Mouse (Mus musculus) forebrain, embryonic 15.5 days (tissue): ENCODE data around the gene Dcun1d2. TPM values are rescaled to one million over a fixed set of nuclear protein-coding genes. Genes with fewer than 3 reads are reported as not detected.

Experiments used
- ATAC-seq: fragments of 200-750 bp; cut with Nextera tagmentation; replicated peaks from 2 replicates; pipeline ENCODE4 v1.8.0; 2017; ENCODE audit warnings: mild to moderate bottlenecking, moderate TSS enrichment, moderate library complexity
- H3K27ac ChIP-seq: fragments of 300-500 bp; sonication (generic); replicated peaks from 2 replicates; pipeline ENCODE4 v1.5.1; 2015; ENCODE audit warnings: mild to moderate bottlenecking, inconsistent platforms
- H3K27me3 ChIP-seq: fragments of 300-500 bp; sonication (generic); 2 replicates; pipeline ENCODE4 v1.6.1; 2015; ENCODE audit warnings: inconsistent platforms
- H3K36me3 ChIP-seq: fragments of 300-500 bp; sonication (generic); 2 replicates; pipeline ENCODE4 v1.6.1; 2015; ENCODE audit warnings: mild to moderate bottlenecking, inconsistent platforms
- H3K4me1 ChIP-seq: fragments of 300-500 bp; sonication (generic); 2 replicates; pipeline ENCODE4 v1.6.1; 2015; ENCODE audit warnings: inconsistent platforms
- H3K4me2 ChIP-seq: fragments of 300-500 bp; sonication (generic); replicated peaks from 2 replicates; pipeline ENCODE4 v1.6.1; 2015; ENCODE audit warnings: mild to moderate bottlenecking, inconsistent platforms
- H3K4me3 ChIP-seq: fragments of 300-500 bp; sonication (generic); 2 replicates; pipeline ENCODE4 v1.5.1; 2015; ENCODE audit warnings: mild to moderate bottlenecking, inconsistent platforms
- H3K9ac ChIP-seq: fragments of 300-500 bp; sonication (generic); replicated peaks from 2 replicates; pipeline ENCODE4 v1.6.1; 2015; ENCODE audit warnings: mild to moderate bottlenecking, inconsistent platforms
- H3K9me3 ChIP-seq: fragments of 300-500 bp; sonication (generic); 2 replicates; pipeline ENCODE4 v1.6.1; 2016; ENCODE audit warnings: inconsistent platforms
- WGBS: fragments of 180-500 bp; shearing (Covaris S2); methylation state at CpG from one replicate; pipeline ENCODE4 v1.1.7; 2015; ENCODE audit warnings: mixed read lengths; 5-methylcytosine and 5-hydroxymethylcytosine counted together
- polyA plus RNA-seq: library from polyadenylated mRNA; unstranded; fragments of >200 nt; fragmentation: Nextera tagmentation; extraction: Ambion mirVana; gene quantifications from 2 replicates; pipeline ENCODE4 v1.2.1, GENCODE M21; 2015

Dcun1d2 gene
- polyA plus RNA-seq, 1 experiment from 2014 or later, result 35.7 TPM

- H3K36me3 ChIP-seq, result peaks cover 20% of the 10 kb centered on the region
- ATAC-seq, result no peak
- no peak overlapping the region for H3K4me2 ChIP-seq
- no peak overlapping the region for H3K9ac ChIP-seq
- H3K4me3 ChIP-seq, result no peak overlapping the region
- 89% methylated on average over 13 of the region's 13 CpGs for WGBS
- no peaks in the 10 kb centered on the region for H3K9me3 ChIP-seq
- no peaks in the 10 kb centered on the region for H3K27me3 ChIP-seq
- no peak overlapping the region for H3K27ac ChIP-seq
- no peaks in the 10 kb centered on the region for H3K4me1 ChIP-seq
Observed at GRCm38 (mm10) chr8:13252837-13253236, 35.1 kb downstream of the Dcun1d2 start.

DNA sequence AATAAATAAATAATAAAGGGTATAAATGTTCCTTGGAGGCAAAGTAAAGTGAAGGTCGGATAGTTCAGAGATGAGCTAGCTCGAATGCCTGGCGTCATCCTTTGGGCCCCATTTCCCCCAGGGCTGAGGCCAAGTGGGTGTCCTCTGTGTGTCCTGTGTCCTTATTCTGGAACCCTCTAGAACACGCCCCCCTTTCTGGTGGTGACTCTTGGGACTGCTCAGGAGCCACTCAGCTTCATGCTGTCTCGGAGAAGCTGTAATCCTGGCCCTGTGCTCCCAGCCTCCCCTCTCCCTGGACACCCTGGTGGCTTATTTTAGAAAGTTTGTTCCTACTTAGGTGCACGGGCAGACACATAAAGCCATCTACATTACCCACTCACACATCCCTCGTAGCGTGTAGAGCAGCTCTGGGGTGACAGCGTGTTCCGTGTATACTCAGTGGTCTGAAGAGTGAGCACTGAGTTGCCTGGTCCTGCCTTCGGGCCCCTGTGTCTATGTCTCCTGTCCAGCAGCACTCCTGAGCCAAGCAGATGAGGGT, 43.5 kb downstream of the Dcun1d2 start:
- no peaks in the 10 kb centered on the region for H3K9me3 ChIP-seq
- no peaks in the 10 kb centered on the region for H3K36me3 ChIP-seq
- no peak overlapping the region for H3K9ac ChIP-seq
- no peak overlapping the region for H3K4me3 ChIP-seq
- H3K4me2 ChIP-seq, result no peak overlapping the region
- H3K27ac ChIP-seq, result no peak overlapping the region
- H3K4me1 ChIP-seq, result no peaks in the 10 kb centered on the region
- 90% methylated on average over 11 of the region's 11 CpGs for WGBS
- no peak for ATAC-seq
- no peaks in the 10 kb centered on the region for H3K27me3 ChIP-seq

GRCm38 (mm10) chr8:13242985-13243870, 44.7 kb downstream of the Dcun1d2 start:
- no peak overlapping the region for H3K4me3 ChIP-seq
- H3K4me1 ChIP-seq, result no peaks in the 10 kb centered on the region
- no peaks in the 10 kb centered on the region for H3K27me3 ChIP-seq
- no peak overlapping the region for H3K9ac ChIP-seq
- ATAC-seq, result no peak
- H3K4me2 ChIP-seq, result no peak overlapping the region
- no peaks in the 10 kb centered on the region for H3K36me3 ChIP-seq
- H3K27ac ChIP-seq, result no peak overlapping the region
- WGBS, result 85% methylated on average over 10 of the region's 10 CpGs
- H3K9me3 ChIP-seq, result no peaks in the 10 kb centered on the region

DNA sequence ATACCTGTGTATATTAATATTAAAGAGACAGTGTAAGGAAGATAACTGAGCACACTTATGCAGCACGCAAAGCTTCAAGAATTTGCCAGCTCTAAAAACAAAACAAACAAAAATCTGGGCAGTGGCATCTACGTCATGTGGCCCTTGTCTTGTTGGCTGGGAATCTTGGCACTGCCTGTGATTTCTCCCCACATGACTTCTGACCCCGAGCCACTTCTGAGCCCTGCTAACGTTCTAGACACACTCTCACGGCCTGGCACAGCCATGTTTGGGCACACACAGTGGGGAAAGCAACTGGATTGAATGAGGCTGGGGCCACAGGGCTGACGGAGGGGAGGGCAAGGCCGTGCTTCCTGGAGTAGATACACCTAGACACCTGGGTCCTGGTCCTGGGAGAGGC, 47.2 kb downstream of the Dcun1d2 start:
- Histone ChIP-seq H3K27me3 (no peaks in the 10 kb centered on the region), H3K9ac (no peak overlapping the region), H3K4me1 (no peaks in the 10 kb centered on the region), H3K4me3 (no peak overlapping the region), H3K36me3 (no peaks in the 10 kb centered on the region), H3K4me2 (no peak overlapping the region), H3K27ac (no peak overlapping the region), H3K9me3 (no peaks in the 10 kb centered on the region)
- no peak for ATAC-seq
- 82% methylated on average over 7 of the region's 7 CpGs for WGBS

DNA sequence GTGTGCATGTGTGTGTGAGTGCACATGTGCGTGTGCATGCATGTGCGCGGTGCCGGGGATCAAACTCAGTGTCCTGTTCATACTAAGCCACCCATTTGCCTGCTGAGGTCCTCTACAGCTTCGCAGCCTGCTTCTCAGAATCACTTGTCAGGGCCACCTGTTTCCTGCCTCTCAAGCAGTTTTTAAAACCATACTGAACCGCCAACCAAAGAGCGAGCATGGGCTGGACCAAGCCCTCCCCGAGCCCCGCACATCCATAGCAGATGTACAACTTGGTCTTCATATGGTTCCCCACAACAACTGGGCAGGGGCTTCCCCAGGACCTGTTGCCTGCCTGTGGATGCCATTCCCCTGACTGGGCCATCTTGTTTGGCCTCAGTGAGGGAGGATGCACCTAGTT, 47.9 kb downstream of the Dcun1d2 start:
- no peak for ATAC-seq
- Histone ChIP-seq H3K27ac (no peak overlapping the region), H3K27me3 (no peaks in the 10 kb centered on the region), H3K4me1 (no peaks in the 10 kb centered on the region), H3K9ac (no peak overlapping the region), H3K4me2 (no peak overlapping the region), H3K4me3 (no peak overlapping the region), H3K9me3 (no peaks in the 10 kb centered on the region), H3K36me3 (no peaks in the 10 kb centered on the region)
- WGBS, result 95% methylated on average over 9 of the region's 9 CpGs

- Histone ChIP-seq H3K27ac (no peak overlapping the region), H3K4me1 (no peaks in the 10 kb centered on the region), H3K4me2 (no peak overlapping the region), H3K4me3 (no peak overlapping the region), H3K9ac (no peak overlapping the region), H3K27me3 (no peaks in the 10 kb centered on the region), H3K36me3 (no peaks in the 10 kb centered on the region), H3K9me3 (no peaks in the 10 kb centered on the region)
- no peak for ATAC-seq
- 89% methylated on average over 13 of the region's 13 CpGs for WGBS
Observed at GRCm38 (mm10) chr8:13234803-13235202, 53.1 kb downstream of the Dcun1d2 start.

DNA sequence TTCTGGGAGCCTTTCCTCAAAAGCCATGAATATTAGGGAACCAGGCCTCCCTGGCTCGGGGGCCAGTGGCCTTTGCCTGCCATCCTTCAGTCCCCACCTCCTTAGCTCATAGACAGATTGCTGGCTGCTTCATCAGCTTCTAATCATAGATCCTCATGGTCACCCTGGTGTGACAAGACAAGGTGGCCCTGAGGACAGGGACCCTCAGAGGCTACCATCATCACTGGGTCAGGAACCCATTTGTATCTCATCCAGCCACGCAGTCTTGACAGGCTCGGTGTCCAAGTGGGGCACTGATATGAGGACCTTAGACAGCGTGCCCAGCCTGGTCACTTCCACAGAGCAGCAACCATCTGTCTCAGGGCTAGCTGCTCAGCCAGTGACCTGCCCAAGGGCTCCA, 57.5 kb downstream of the Dcun1d2 start:
- no peaks in the 10 kb centered on the region for H3K27me3 ChIP-seq
- no peak overlapping the region for H3K9ac ChIP-seq
- ATAC-seq, result no peak
- H3K4me2 ChIP-seq, result no peak overlapping the region
- WGBS, result 85% methylated on average over 4 of the region's 4 CpGs
- no peaks in the 10 kb centered on the region for H3K36me3 ChIP-seq
- no peak overlapping the region for H3K4me3 ChIP-seq
- no peak overlapping the region for H3K27ac ChIP-seq
- no peaks in the 10 kb centered on the region for H3K9me3 ChIP-seq
- 0 out of 2 replicates have a peak, but pooled peaks cover 3% of the 10 kb centered on the region for H3K4me1 ChIP-seq

GRCm38 (mm10) chr8:13229802-13230201, 58.1 kb downstream of the Dcun1d2 start:
- Histone ChIP-seq H3K9ac (no peak overlapping the region), H3K27ac (no peak overlapping the region)
- 89% methylated on average over 12 of the region's 12 CpGs for WGBS

DNA sequence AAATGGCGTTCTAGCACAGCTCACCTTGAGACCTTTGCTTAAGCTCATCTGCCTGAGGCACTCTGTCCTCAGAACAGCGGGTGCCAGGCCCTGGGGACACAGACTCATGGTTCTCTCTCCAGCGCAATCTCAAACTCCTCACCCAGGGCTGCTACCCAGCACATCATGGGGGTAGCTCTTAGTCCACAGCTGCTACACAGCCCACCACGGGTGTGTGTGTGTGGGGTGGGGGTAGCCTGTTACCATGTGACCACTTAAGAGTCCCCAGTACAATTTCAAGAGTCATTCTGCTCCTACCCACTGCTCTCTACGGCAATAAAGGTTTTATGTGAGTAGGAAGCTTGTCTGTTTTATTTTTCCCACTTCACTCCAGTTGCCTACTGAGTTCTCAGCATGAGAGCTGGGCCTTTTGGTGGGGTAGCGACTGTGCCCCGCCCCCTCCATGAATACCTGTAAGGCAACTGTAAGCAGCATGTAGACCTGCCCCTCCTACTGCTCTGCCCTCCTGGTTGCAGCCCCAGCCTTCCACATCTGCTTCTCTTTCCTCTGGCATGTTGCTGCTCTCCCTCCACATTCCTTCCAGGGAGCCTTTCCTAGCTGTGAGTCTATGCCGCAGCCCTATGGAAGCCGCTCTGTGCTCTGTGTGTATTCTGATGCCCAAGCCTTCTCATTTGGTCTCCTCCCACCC, 58.9 kb downstream of the Dcun1d2 start:
- WGBS, result 68% methylated on average over 9 of the region's 9 CpGs
- H3K9me3 ChIP-seq, result no peaks in the 10 kb centered on the region
- no peak overlapping the region for H3K27ac ChIP-seq
- no peak overlapping the region for H3K4me3 ChIP-seq
- no peak for ATAC-seq
- no peaks in the 10 kb centered on the region for H3K36me3 ChIP-seq
- no peak overlapping the region for H3K4me2 ChIP-seq
- 0 out of 2 replicates have a peak, but pooled peaks cover 3% of the 10 kb centered on the region for H3K4me1 ChIP-seq
- H3K9ac ChIP-seq, result no peak overlapping the region
- H3K27me3 ChIP-seq, result no peaks in the 10 kb centered on the region

More at GRCm38 (mm10) chr8:13229802-13230201, 58.1 kb downstream of the Dcun1d2 start:
- ATAC-seq, result no peak
- Histone ChIP-seq H3K4me2 (no peak overlapping the region), H3K4me3 (no peak overlapping the region), H3K36me3 (no peaks in the 10 kb centered on the region), H3K9me3 (no peaks in the 10 kb centered on the region), H3K4me1 (0 out of 2 replicates have a peak, but pooled peaks cover 3% of the 10 kb centered on the region), H3K27me3 (no peaks in the 10 kb centered on the region)

DNA sequence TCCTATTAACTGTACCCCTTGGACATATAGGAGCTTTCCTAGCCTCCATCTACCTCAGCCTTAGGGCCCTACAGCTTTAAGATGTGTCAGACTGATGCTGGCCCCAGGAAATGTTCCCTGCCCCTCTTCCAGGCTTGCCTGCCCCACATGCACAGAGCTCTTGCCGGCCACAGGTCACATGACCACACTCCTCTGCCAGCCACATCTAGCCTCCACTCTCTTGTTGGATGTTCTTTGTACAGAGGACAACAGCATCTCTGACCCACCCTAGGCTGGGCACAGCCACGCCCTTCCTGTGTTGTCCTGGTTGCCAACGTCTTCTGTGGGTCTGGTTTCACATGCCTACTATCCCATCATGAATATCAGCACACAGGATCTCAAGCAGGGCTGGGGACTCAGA, 60.7 kb downstream of the Dcun1d2 start:
- no peaks in the 10 kb centered on the region for H3K9me3 ChIP-seq
- H3K27ac ChIP-seq, result no peak overlapping the region
- no peak overlapping the region for H3K4me3 ChIP-seq
- no peak overlapping the region for H3K9ac ChIP-seq
- no peak for ATAC-seq
- H3K4me2 ChIP-seq, result no peak overlapping the region
- H3K4me1 ChIP-seq, result 0 out of 2 replicates have a peak, but pooled peaks cover 3% of the 10 kb centered on the region
- H3K27me3 ChIP-seq, result no peaks in the 10 kb centered on the region
- 71% methylated on average over 3 of the region's 3 CpGs for WGBS
- H3K36me3 ChIP-seq, result no peaks in the 10 kb centered on the region

DNA sequence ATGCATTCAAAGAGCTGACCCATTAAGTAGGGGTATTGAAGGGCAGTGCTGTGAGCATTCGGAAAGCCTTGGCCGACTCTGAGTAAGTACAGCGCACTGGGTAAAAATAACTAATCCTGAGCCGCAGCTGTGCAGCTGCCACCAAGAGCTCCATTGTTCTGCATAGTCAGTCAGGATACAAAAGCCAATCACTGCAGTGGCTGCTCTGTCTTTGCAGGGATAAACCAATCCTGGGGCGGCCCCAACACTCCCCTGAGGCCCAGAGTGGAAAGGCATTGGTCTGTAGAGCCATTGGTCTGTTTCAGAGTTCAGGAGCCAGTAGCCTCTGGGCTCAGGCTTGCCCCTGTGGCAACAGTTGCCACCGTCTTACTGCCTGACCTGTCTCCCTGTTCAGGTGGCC, 61.6 kb downstream of the Dcun1d2 start:
- no peak overlapping the region for H3K4me3 ChIP-seq
- no peak overlapping the region for H3K4me2 ChIP-seq
- 0 out of 2 replicates have a peak, but pooled peaks cover 3% of the 10 kb centered on the region for H3K4me1 ChIP-seq
- H3K27me3 ChIP-seq, result no peaks in the 10 kb centered on the region
- peak overlapping the region; percentile 27; the same call in 1 of the 2 replicates for H3K27ac ChIP-seq
- no peaks in the 10 kb centered on the region for H3K36me3 ChIP-seq
- peak; percentile 51 for ATAC-seq
- H3K9me3 ChIP-seq, result no peaks in the 10 kb centered on the region
- 9% methylated on average over 6 of the region's 6 CpGs for WGBS
- no peak overlapping the region for H3K9ac ChIP-seq

GRCm38 (mm10) chr8:13224426-13224825, 63.5 kb downstream of the Dcun1d2 start:
- H3K4me3 ChIP-seq, result no peak overlapping the region
- H3K27me3 ChIP-seq, result no peaks in the 10 kb centered on the region
- H3K4me2 ChIP-seq, result no peak overlapping the region
- H3K9me3 ChIP-seq, result no peaks in the 10 kb centered on the region
- WGBS, result 86% methylated on average over 9 of the region's 9 CpGs
- no peak overlapping the region for H3K9ac ChIP-seq
- no peak overlapping the region for H3K27ac ChIP-seq
- H3K36me3 ChIP-seq, result no peaks in the 10 kb centered on the region
- H3K4me1 ChIP-seq, result 0 out of 2 replicates have a peak, but pooled peaks cover 3% of the 10 kb centered on the region
- ATAC-seq, result no peak
